Mouse (Mus musculus): ENCODE data around the gene Rbbp8nl.

- TF ChIP-seq CTCF (IDR thresholded peaks at IDR 0.05; ENCODE audit: borderline replicate concordance, insufficient read depth, low read depth, low read length) (no peak), POLR2A (IDR thresholded peaks at IDR 0.05; ENCODE audit: borderline replicate concordance, insufficient read depth, low read length) (no peak)
These were observed 28.8 kb downstream of the Rbbp8nl start for GRCm38 (mm10) chr2:180260610-180261480.
